Mouse (Mus musculus): Measurements from ENCODE around the gene Scfd2.

DNA sequence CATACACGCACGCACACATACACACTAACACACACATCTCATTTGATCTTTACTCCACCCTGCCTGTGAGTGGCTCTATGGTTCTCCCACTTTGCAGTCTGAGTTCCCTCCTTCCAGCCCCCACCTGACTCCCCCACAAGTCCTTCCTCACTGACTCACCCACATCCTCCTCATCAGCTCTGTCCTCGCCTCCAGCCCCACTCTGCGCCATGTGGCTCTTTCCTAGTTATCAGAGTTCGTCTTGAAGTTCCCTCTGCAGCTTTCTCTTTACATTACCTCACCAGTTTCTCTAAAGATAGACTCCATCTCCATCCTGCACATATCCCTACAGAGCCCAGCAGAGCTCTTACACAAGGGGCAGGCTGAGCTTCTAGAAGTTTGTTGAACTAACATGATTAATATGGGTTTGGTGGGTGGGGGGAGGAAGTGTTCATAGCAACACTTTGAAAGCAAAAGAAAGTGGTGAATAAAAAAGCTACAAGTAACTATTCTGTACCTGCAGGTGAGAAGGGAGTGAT is 110.9 kb downstream of the Scfd2 start:
- TF ChIP-seq EP300 (IDR thresholded peaks at IDR 0.05; ENCODE audit: low read depth) (no peak), CTCF (IDR thresholded peaks at IDR 0.05; ENCODE audit: low read depth) (no peak)

All from liver, postnatal 0 days (tissue).